Mouse (Mus musculus): Measurements from ENCODE around the gene Gna14.

GRCm38 (mm10) chr19:16477314-16477946 lies 41.9 kb downstream of the Gna14 start:
- no peak for TF ChIP-seq CTCF (IDR thresholded peaks at IDR 0.05; ENCODE audit: low read depth, low read length)
- TF ChIP-seq POLR2A (IDR thresholded peaks at IDR 0.05; ENCODE audit: insufficient read depth, low read length) = no peak
